Mouse (Mus musculus) midbrain, embryonic 15.5 days (tissue): ENCODE data around the gene Dhrs1. TPM values are rescaled to one million over a fixed set of nuclear protein-coding genes. Genes with fewer than 3 reads are reported as not detected.

Experiments used
- polyA plus RNA-seq: library from polyadenylated mRNA; unstranded; fragments of >200 nt; fragmentation: Nextera tagmentation; extraction: Ambion mirVana; gene quantifications from 2 replicates; pipeline ENCODE4 v1.2.1, GENCODE M21; 2015

The Dhrs1 gene
- polyA plus RNA-seq, 1 experiment from 2014 or later: 61.6 TPM

Other genes with a start within 250 kb of the Dhrs1 start
- 1.9 and 2.1 TPM in 2 replicates for gene Cpne6, start 235.2 kb downstream of the Dhrs1 start, polyA plus RNA-seq
- 0.15 and 0.17 TPM in 2 replicates for gene Nrl, start 220.7 kb downstream of the Dhrs1 start, polyA plus RNA-seq
- gene Pck2, start 205.4 kb downstream of the Dhrs1 start, polyA plus RNA-seq: 25.4 and 28.0 TPM in 2 replicates
- 129 and 135 TPM in 2 replicates for gene Dcaf11, start 185.7 kb downstream of the Dhrs1 start, polyA plus RNA-seq
- 1.4 TPM in 1 of 2 replicates, not detected in the other for gene A730061H03Rik, start 185.3 kb downstream of the Dhrs1 start, polyA plus RNA-seq
- 0.23 TPM in 1 of 2 replicates, not detected in the other for gene Fitm1, start 170.1 kb downstream of the Dhrs1 start, polyA plus RNA-seq
- gene Psme1, start 167.6 kb downstream of the Dhrs1 start, polyA plus RNA-seq: 215 and 217 TPM in 2 replicates
- gene Emc9, start 160.4 kb downstream of the Dhrs1 start, polyA plus RNA-seq: 29.3 and 32.9 TPM in 2 replicates
- gene Psme2, start 154.6 kb downstream of the Dhrs1 start, polyA plus RNA-seq: 150 and 184 TPM in 2 replicates
- gene Rnf31, start 154.0 kb downstream of the Dhrs1 start, polyA plus RNA-seq: 23.0 and 24.2 TPM in 2 replicates
- gene Irf9, start 142.1 kb downstream of the Dhrs1 start, polyA plus RNA-seq: 10.0 and 13.5 TPM in 2 replicates
- gene Rec8, start 127.7 kb downstream of the Dhrs1 start, polyA plus RNA-seq: 6.5 and 6.6 TPM in 2 replicates
- gene Ipo4, start 109.7 kb downstream of the Dhrs1 start, polyA plus RNA-seq: 116 and 121 TPM in 2 replicates
- gene Gm49378, start 107.8 kb downstream of the Dhrs1 start, polyA plus RNA-seq: 0.79 and 1.1 TPM in 2 replicates
- 63.0 and 65.0 TPM in 2 replicates for gene Tm9sf1, start 101.9 kb downstream of the Dhrs1 start, polyA plus RNA-seq
- 0.41 and 0.43 TPM in 2 replicates for gene Tssk4, start 95.5 kb downstream of the Dhrs1 start, polyA plus RNA-seq
- 77.1 and 79.5 TPM in 2 replicates for gene Mdp1, start 85.2 kb downstream of the Dhrs1 start, polyA plus RNA-seq
- gene Gmpr2, start 73.7 kb downstream of the Dhrs1 start, polyA plus RNA-seq: 42.8 and 43.1 TPM in 2 replicates
- gene Nedd8, start 73.6 kb downstream of the Dhrs1 start, polyA plus RNA-seq: 531 and 550 TPM in 2 replicates
- gene Tinf2, start 63.9 kb downstream of the Dhrs1 start, polyA plus RNA-seq: 25.6 TPM in 2 replicates
- gene Tgm1, start 31.8 kb downstream of the Dhrs1 start, polyA plus RNA-seq: 0.20 and 0.27 TPM in 2 replicates
- gene Rabggta, start 23.4 kb downstream of the Dhrs1 start, polyA plus RNA-seq: 56.7 and 61.4 TPM in 2 replicates
- 28.7 and 31.8 TPM in 2 replicates for gene Nop9, start within 50 bp of the Dhrs1 start, polyA plus RNA-seq
- 0.25 and 0.66 TPM in 2 replicates for gene Cideb, start 12.8 kb upstream of the Dhrs1 start, polyA plus RNA-seq
- 0.67 and 0.70 TPM in 2 replicates for gene Ltb4r2, start 15.7 kb upstream of the Dhrs1 start, polyA plus RNA-seq
- gene Ltb4r1, start 20.3 kb upstream of the Dhrs1 start, polyA plus RNA-seq: 0.41 and 0.59 TPM in 2 replicates
- 5.7 and 6.2 TPM in 2 replicates for gene Adcy4, start 38.4 kb upstream of the Dhrs1 start, polyA plus RNA-seq
- 2.3 and 2.7 TPM in 2 replicates for gene Ripk3, start 43.2 kb upstream of the Dhrs1 start, polyA plus RNA-seq
- 8.4 and 10.8 TPM in 2 replicates for gene Nfatc4, start 77.5 kb upstream of the Dhrs1 start, polyA plus RNA-seq
- gene Nynrin, start 108.3 kb upstream of the Dhrs1 start, polyA plus RNA-seq: 12.4 and 13.6 TPM in 2 replicates
- 0.19 and 0.20 TPM in 2 replicates for gene Cbln3, start 138.7 kb upstream of the Dhrs1 start, polyA plus RNA-seq
- 10.9 and 11.4 TPM in 2 replicates for gene Khnyn, start 139.3 kb upstream of the Dhrs1 start, polyA plus RNA-seq
- 169 and 175 TPM in 2 replicates for gene Sdr39u1, start 154.6 kb upstream of the Dhrs1 start, polyA plus RNA-seq
- gene Cma1, start 199.0 kb upstream of the Dhrs1 start, polyA plus RNA-seq: 0.37 and 1.6 TPM in 2 replicates
- not detected in 2 replicates for gene Cma2, start 205.3 kb upstream of the Dhrs1 start, polyA plus RNA-seq